Mouse (Mus musculus) cerebellum, adult 2 months (tissue): ENCODE measurements around the gene Gabrr1. TPM values are rescaled to one million over a fixed set of nuclear protein-coding genes. Genes with fewer than 3 reads are reported as not detected.
A peak's percentile ranks its signal among the peaks of the same experiment; 100 is the strongest.

Experiments
- DNase-seq, 2 experiments: peaks; one replicate each; pipeline ENCODE4 v3.0.0; 2021
- H3K27ac ChIP-seq: fragments of 200-500 bp; 2 replicates; pipeline ENCODE4 v1.5.1; 2012; ENCODE audit warnings: low read length, control low read depth, inconsistent platforms; ENCODE audit not compliant: insufficient read depth
- H3K27me3 ChIP-seq: fragments of 200-500 bp; 2 replicates; pipeline ENCODE4 v1.6.1; 2012; ENCODE audit warnings: inconsistent platforms, mild to moderate bottlenecking, low read length, moderate library complexity; ENCODE audit not compliant: control insufficient read depth, insufficient read depth
- H3K4me1 ChIP-seq: fragments of 200-500 bp; 2 replicates; pipeline ENCODE4 v1.6.1; 2011; ENCODE audit warnings: low read length; ENCODE audit not compliant: control insufficient read depth, insufficient read depth
- H3K4me3 ChIP-seq: fragments of 200-500 bp; replicated peaks from 2 replicates; pipeline ENCODE3; 2011; ENCODE audit warnings: mild to moderate bottlenecking, low read depth, low read length, control low read depth; ENCODE audit not compliant: insufficient read depth
- CTCF ChIP-seq: fragments of 200-500 bp; IDR thresholded peaks from 2 replicates; pipeline ENCODE4 v1.5.1; 2011; ENCODE audit warnings: low read depth, mild to moderate bottlenecking, control low read depth, low read length, moderate library complexity, borderline replicate concordance; ENCODE audit not compliant: insufficient read depth
- POLR2A ChIP-seq: fragments of 200-500 bp; IDR thresholded peaks from 2 replicates; pipeline ENCODE4 v1.6.1; 2011; ENCODE audit warnings: low read length, control low read depth, borderline replicate concordance; ENCODE audit not compliant: insufficient read depth
- WGBS: fragments of 180-500 bp; shearing (Covaris S2); methylation state at CpG from one replicate; pipeline ENCODE4 v1.1.7; 2018; 5-methylcytosine and 5-hydroxymethylcytosine counted together
- polyA plus RNA-seq: library from polyadenylated mRNA; depleted of rRNA; stranded (reverse); fragments of >200 nt; gene quantifications from 2 replicates; pipeline ENCODE4 v1.2.3, GENCODE M21; 2012

Gene Gabrr1
- polyA plus RNA-seq, 1 experiment, result 0.34 TPM

DNA sequence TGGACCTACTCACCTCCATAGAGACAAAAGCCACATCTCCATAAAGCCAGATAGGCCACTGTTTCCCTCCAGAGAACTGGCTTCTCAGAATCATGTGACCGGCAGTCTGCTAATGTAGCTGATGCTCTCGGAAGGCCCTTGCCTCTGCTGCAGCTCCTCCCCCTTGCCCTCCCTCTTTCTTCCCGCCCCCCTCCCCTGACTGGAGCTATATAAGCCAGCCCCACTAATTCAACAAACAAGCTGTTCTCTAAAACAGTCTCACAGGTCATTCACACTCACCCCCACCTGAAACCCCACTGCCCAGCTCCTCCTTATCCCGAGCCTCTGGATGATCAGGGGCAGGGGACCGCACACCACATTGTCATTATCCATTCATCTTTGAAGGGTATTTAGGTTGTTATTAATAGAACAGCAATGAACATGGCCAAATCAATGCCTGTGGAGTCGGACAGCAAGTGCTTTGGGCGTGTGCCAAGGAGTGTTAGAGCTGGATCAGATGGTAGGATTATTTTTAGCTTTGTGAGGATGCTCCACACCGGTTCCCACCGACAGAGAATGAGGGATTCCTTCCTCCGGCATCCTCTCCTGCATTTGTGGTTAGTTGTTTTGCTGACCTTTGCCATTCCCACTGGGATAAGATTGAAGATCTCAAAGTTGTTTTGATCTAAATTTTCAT is 6.8 kb upstream of the Gabrr1 start:
- 7% methylated on average over 10 of the region's 10 CpGs for WGBS
- TF ChIP-seq POLR2A (no peak), CTCF (no peak)

DNA sequence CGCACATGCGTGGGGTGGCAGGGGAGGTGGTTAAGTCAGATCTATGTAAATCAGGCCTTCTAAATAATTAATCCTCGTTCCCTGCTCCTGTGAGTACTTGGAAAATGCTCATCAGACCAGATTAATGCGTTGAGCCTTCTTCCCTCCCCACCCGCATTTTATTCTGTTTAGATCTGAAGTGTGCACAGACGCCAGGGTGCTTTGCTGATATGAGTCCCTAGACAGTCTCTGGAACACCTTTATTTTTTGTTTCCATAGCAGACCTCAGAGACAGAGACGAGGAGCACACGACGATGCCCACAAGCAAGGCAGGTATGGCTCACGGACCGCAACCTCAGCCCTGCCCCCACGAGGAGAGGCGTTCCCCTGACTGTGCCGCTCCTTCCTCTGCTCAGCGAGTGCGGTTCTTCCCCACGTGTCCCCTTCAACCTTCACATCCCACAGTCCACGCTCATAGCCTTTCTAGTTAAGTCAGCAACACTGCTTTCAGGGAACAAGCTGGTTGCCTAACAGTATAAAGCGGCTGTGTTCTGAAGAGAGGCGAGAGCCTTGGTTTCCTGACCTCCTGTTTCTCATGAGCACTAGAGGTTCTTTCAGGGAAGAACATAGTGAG is 14.5 kb downstream of the Gabrr1 start:
- WGBS, result 52% methylated on average over 20 of the region's 20 CpGs
- DNase-seq, result no peak
- no peak overlapping the region for H3K4me3 ChIP-seq
- no peaks in the 10 kb centered on the region for H3K27me3 ChIP-seq
- TF ChIP-seq POLR2A, result no peak
- TF ChIP-seq CTCF, result no peak
- H3K4me1 ChIP-seq, result no peaks in the 10 kb centered on the region
- no peak overlapping the region for H3K27ac ChIP-seq

More for the DNA sequence above, 6.8 kb upstream of the Gabrr1 start:
- Histone ChIP-seq H3K27ac (peak overlapping the region; percentile 63), H3K4me3 (peak overlapping the region; percentile 5), H3K27me3 (no peaks in the 10 kb centered on the region), H3K4me1 (0 out of 2 replicates have a peak, but pooled peaks cover 5% of the 10 kb centered on the region)
- DNase-seq, result peak; percentile 71 to 81

GRCm38 (mm10) chr4:33147825-33148224 is 15.5 kb downstream of the Gabrr1 start:
- TF ChIP-seq POLR2A, result no peak
- TF ChIP-seq CTCF, result no peak; the same call in 1 of the 2 replicates
- DNase-seq, result peak; percentile 19 to 32
- no peaks in the 10 kb centered on the region for H3K27me3 ChIP-seq
- no peak overlapping the region for H3K27ac ChIP-seq
- no peaks in the 10 kb centered on the region for H3K4me1 ChIP-seq
- H3K4me3 ChIP-seq, result no peak overlapping the region
- 6% methylated on average over 2 of the region's 2 CpGs for WGBS

DNA sequence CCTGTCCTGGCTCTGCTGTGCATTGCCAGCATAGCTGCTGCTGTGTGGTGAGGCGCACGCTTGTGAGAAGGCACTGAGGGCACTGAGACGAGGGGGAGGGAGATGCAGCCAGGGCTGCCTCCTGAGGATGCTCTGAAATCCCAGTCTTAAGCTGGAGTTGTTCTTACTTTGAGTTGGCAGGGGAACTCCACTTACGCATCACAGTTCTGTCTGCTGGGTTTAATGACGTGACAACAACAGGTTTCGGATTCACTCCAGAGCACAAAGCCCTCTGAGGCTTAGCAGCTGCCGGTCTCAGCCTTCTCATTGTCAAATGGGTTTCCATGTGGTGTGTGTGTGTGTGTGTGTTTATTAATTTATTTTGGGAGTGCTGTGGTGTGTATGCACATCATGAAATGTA is 16.8 kb downstream of the Gabrr1 start:
- Histone ChIP-seq H3K4me1 (no peaks in the 10 kb centered on the region), H3K27me3 (no peaks in the 10 kb centered on the region), H3K27ac (no peak overlapping the region), H3K4me3 (no peak overlapping the region)
- no peak for DNase-seq
- TF ChIP-seq CTCF (no peak), POLR2A (no peak)
- 68% methylated on average over 7 of the region's 7 CpGs for WGBS

- no peak for DNase-seq
- H3K27ac ChIP-seq, result no peak overlapping the region
- WGBS, result 72% methylated on average over 26 of the region's 26 CpGs
- H3K27me3 ChIP-seq, result no peaks in the 10 kb centered on the region
- H3K4me3 ChIP-seq, result no peak overlapping the region
- H3K4me1 ChIP-seq, result no peaks in the 10 kb centered on the region
- no peak for TF ChIP-seq CTCF
- no peak for TF ChIP-seq POLR2A
Observed at GRCm38 (mm10) chr4:33152087-33153038, 20.0 kb downstream of the Gabrr1 start.

DNA sequence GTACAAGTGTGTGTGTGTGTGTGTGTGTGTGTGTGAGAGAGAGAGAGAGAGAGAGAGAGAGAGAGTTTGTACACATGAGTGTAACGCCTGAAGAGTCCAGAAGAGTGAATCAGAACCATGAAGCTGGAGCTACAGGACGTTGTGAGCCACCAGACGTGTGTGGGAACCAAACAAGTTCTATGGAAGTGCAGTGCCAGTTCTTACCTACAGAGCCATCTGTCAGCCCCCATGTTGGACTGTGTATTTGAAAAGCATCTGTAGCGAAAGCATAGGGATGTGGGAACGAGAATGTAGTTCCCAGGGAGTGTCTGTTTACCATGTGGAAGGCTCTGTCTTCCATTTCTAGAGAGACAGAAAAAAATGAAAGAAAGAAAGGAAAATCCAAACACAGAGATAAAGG is 51.2 kb downstream of the Gabrr1 start:
- Histone ChIP-seq H3K4me3 (no peak overlapping the region), H3K4me1 (no peaks in the 10 kb centered on the region), H3K27me3 (no peaks in the 10 kb centered on the region), H3K27ac (no peak overlapping the region)
- TF ChIP-seq POLR2A (no peak), CTCF (no peak)
- DNase-seq, result no peak
- WGBS, result 55% methylated on average over 5 of the region's 5 CpGs

DNA sequence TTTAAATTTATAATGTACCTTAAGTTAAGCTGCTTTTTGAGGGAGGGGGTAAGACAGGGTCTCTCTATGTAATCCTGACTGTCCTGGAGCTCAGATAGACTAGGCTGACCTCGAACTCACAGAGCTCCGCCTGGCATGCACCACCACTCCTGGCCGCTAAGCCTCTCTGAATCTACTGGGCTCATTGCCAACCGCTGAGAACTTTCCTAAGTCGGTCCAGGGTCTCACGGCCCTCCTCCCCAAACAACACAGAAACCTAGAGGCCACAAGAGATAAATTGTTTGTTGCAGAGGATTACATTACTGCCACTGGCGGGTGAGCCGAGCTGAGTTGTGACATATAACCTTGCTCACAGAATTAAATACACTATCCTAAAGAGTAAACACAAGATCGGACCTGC is 55.8 kb downstream of the Gabrr1 start:
- Histone ChIP-seq H3K27me3 (no peaks in the 10 kb centered on the region), H3K27ac (no peak overlapping the region), H3K4me1 (no peaks in the 10 kb centered on the region), H3K4me3 (peak overlapping the region; percentile 66)
- WGBS, result 6% methylated on average over 9 of the region's 9 CpGs
- TF ChIP-seq POLR2A (no peak), CTCF (0 out of 2 replicates have a peak, but pooled peaks have one; percentile 14)
- peak; percentile 54 to 55 for DNase-seq
